Comparison of ENCODE assay signal across 14 mouse cellular contexts in the genomic region with DNA sequence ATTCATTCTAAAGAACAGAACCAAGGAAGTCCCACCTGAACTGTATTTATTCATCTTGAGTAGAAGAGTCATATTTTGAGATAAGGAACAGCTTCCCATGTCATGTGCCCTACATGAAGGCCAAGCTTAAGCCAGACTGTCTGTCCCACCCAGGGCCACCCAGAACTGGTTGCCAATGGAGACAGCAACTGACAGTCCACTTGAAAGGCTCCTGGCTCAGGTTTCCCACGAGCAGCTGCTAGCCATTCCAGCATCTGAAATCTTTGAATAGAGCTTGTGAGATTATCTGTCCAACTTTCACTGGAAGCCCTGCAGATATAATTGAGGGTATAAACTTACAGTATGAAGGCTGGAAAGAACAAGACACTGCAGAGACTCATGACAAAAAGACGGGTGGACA.
A peak's percentile ranks its signal among the peaks of the same experiment; 100 is the strongest.
DNase-seq lines count a peak whose midpoint lies in the region; ATAC-seq and TF ChIP-seq lines count a peak whose summit lies in the region.
"Had no signal": no experiment of that assay in that cellular context is flagged by ENCODE, and none has a peak within 500 bp of the region (broad histone marks: within the 10 kb centered on the region; RNA-seq: fewer than 3 reads in every experiment).

No protein-coding gene starts in this region.

- no peaks in the 10 kb centered on the region for H3K9me3 ChIP-seq in forebrain, postnatal 0 days (ENCODE audit: low read length)
- H3K9me3 ChIP-seq in forebrain, embryonic 16.5 days (ENCODE audit: control insufficient read depth, low read length), result no peaks in the 10 kb centered on the region
- no peaks in the 10 kb centered on the region for H3K9me3 ChIP-seq in midbrain, embryonic 10.5 days (replicated peaks)
- H3K9me3 ChIP-seq in midbrain, embryonic 15.5 days, result no peaks in the 10 kb centered on the region
- H3K9me3 ChIP-seq in hindbrain, postnatal 0 days (ENCODE audit: low read length), result no peaks in the 10 kb centered on the region
- H3K9me3 ChIP-seq: heart, embryonic 15.5 days; liver, embryonic 13.5 days; stomach, embryonic 15.5 days had no signal

- DNase-seq in forebrain, postnatal 0 days, result no peak
- peak; percentile 32 for DNase-seq in midbrain, embryonic 10.5 days (ENCODE audit: low spot score)
- peak; percentile 58 for DNase-seq in hindbrain, postnatal 0 days (ENCODE audit: low spot score)
- no peak for DNase-seq in spleen, adult 12 weeks (ENCODE audit: low spot score)
- DNase-seq in layer of hippocampus, adult 2 months (ENCODE audit: low spot score in 2 of 2), result no peak
- DNase-seq: gastrocnemius, postnatal 36 days; kidney, postnatal 14 days; liver, embryonic 13.5 days; thymus, postnatal 36 days had no signal

- no peak overlapping the region for H3K9ac ChIP-seq in forebrain, postnatal 0 days
- H3K9ac ChIP-seq in forebrain, embryonic 16.5 days (replicated peaks; ENCODE audit: low read depth, low read length), result no peak overlapping the region
- H3K9ac ChIP-seq in midbrain, embryonic 15.5 days, result no peak overlapping the region
- no peak overlapping the region for H3K9ac ChIP-seq in hindbrain, postnatal 0 days (replicated peaks; ENCODE audit: low read length)
- H3K9ac ChIP-seq: heart, embryonic 15.5 days; liver, embryonic 13.5 days; stomach, embryonic 15.5 days had no signal

- TF ChIP-seq CTCF in forebrain, postnatal 0 days (IDR thresholded peaks at IDR 0.05; ENCODE audit: low read depth), result no peak
- TF ChIP-seq CTCF in hindbrain, postnatal 0 days (IDR thresholded peaks at IDR 0.05; ENCODE audit: low read depth), result no peak
- no peak for TF ChIP-seq CTCF in layer of hippocampus, adult 2 months (conservative IDR thresholded peaks at IDR 0.05)

- H3K27me3 ChIP-seq in forebrain, postnatal 0 days (ENCODE audit: insufficient read depth, low read length), result no peaks in the 10 kb centered on the region
- H3K27me3 ChIP-seq in forebrain, embryonic 16.5 days (replicated peaks; ENCODE audit: control insufficient read depth, insufficient read depth, low read length), result no peaks in the 10 kb centered on the region
- H3K27me3 ChIP-seq in midbrain, embryonic 10.5 days (ENCODE audit: low read depth, poor library complexity, severe bottlenecking), result no peaks in the 10 kb centered on the region
- no peaks in the 10 kb centered on the region for H3K27me3 ChIP-seq in midbrain, embryonic 15.5 days (replicated peaks)
- H3K27me3 ChIP-seq in hindbrain, postnatal 0 days (ENCODE audit: insufficient read depth, low read length), result no peaks in the 10 kb centered on the region
- H3K27me3 ChIP-seq: heart, embryonic 15.5 days; liver, embryonic 13.5 days; stomach, embryonic 15.5 days had no signal

- H3K4me3 ChIP-seq in forebrain, postnatal 0 days (ENCODE audit: low read depth, low read length), result no peak overlapping the region
- no peak overlapping the region for H3K4me3 ChIP-seq in forebrain, embryonic 16.5 days (replicated peaks; ENCODE audit: low read length)
- no peak overlapping the region for H3K4me3 ChIP-seq in midbrain, embryonic 10.5 days
- no peak overlapping the region for H3K4me3 ChIP-seq in midbrain, embryonic 15.5 days
- H3K4me3 ChIP-seq in hindbrain, postnatal 0 days (ENCODE audit: low read length), result no peak overlapping the region
- no peak overlapping the region for H3K4me3 ChIP-seq in layer of hippocampus, adult 2 months
- H3K4me3 ChIP-seq: heart, embryonic 15.5 days; liver, embryonic 13.5 days; stomach, embryonic 15.5 days had no signal

- H3K36me3 ChIP-seq in forebrain, postnatal 0 days (ENCODE audit: insufficient read depth), result no peaks in the 10 kb centered on the region
- no peaks in the 10 kb centered on the region for H3K36me3 ChIP-seq in forebrain, embryonic 16.5 days (ENCODE audit: control insufficient read depth, insufficient read depth)
- no peaks in the 10 kb centered on the region for H3K36me3 ChIP-seq in midbrain, embryonic 10.5 days
- no peaks in the 10 kb centered on the region for H3K36me3 ChIP-seq in midbrain, embryonic 15.5 days (replicated peaks)
- no peaks in the 10 kb centered on the region for H3K36me3 ChIP-seq in hindbrain, postnatal 0 days (ENCODE audit: insufficient read depth, low read length)
- H3K36me3 ChIP-seq: heart, embryonic 15.5 days; liver, embryonic 13.5 days; stomach, embryonic 15.5 days had no signal

- H3K4me2 ChIP-seq in forebrain, postnatal 0 days (ENCODE audit: low read depth), result no peak overlapping the region
- H3K4me2 ChIP-seq in forebrain, embryonic 16.5 days (ENCODE audit: low read length), result no peak overlapping the region
- H3K4me2 ChIP-seq in midbrain, embryonic 15.5 days, result no peak overlapping the region
- H3K4me2 ChIP-seq in hindbrain, postnatal 0 days (ENCODE audit: low read depth, low read length), result no peak overlapping the region
- H3K4me2 ChIP-seq: heart, embryonic 15.5 days; liver, embryonic 13.5 days; stomach, embryonic 15.5 days had no signal

- H3K27ac ChIP-seq in forebrain, postnatal 0 days (ENCODE audit: low read depth, low read length), result no peak overlapping the region
- no peak overlapping the region for H3K27ac ChIP-seq in forebrain, embryonic 16.5 days (ENCODE audit: low read length)
- no peak overlapping the region for H3K27ac ChIP-seq in midbrain, embryonic 10.5 days (replicated peaks)
- H3K27ac ChIP-seq in midbrain, embryonic 15.5 days, result no peak overlapping the region
- no peak overlapping the region for H3K27ac ChIP-seq in hindbrain, postnatal 0 days
- no peak overlapping the region for H3K27ac ChIP-seq in layer of hippocampus, adult 2 months
- H3K27ac ChIP-seq: heart, embryonic 15.5 days; liver, embryonic 13.5 days; stomach, embryonic 15.5 days had no signal

- 23% methylated on average over 2 of the region's 2 CpGs for WGBS in forebrain, postnatal 0 days
- 29% methylated on average over 2 of the region's 2 CpGs for WGBS in forebrain, embryonic 16.5 days
- WGBS in midbrain, embryonic 10.5 days, result 46% methylated on average over 2 of the region's 2 CpGs
- 30% methylated on average over 2 of the region's 2 CpGs for WGBS in midbrain, embryonic 15.5 days
- 25% methylated on average over 2 of the region's 2 CpGs for WGBS in hindbrain, postnatal 0 days

- peak; percentile 40; the same call in 1 of the 2 replicates for ATAC-seq in forebrain, postnatal 0 days
- ATAC-seq in forebrain, embryonic 16.5 days, result no peak
- no peak for ATAC-seq in midbrain, embryonic 15.5 days (replicated peaks)
- peak; percentile 87 for ATAC-seq in hindbrain, postnatal 0 days
- ATAC-seq: CD4-positive, CD25-positive, alpha-beta regulatory T cell, adult 4 months had no signal

- no peaks in the 10 kb centered on the region for H3K4me1 ChIP-seq in forebrain, postnatal 0 days (ENCODE audit: insufficient read depth)
- H3K4me1 ChIP-seq in forebrain, embryonic 16.5 days (replicated peaks; ENCODE audit: control insufficient read depth, insufficient read depth, low read length), result 0 out of 2 replicates have a peak, but pooled peaks cover 3% of the 10 kb centered on the region
- H3K4me1 ChIP-seq in midbrain, embryonic 10.5 days, result peaks cover 6% of the 10 kb centered on the region; the same call in 1 of the 2 replicates
- no peaks in the 10 kb centered on the region for H3K4me1 ChIP-seq in midbrain, embryonic 15.5 days
- no peaks in the 10 kb centered on the region for H3K4me1 ChIP-seq in hindbrain, postnatal 0 days (ENCODE audit: insufficient read depth, low read length)
- H3K4me1 ChIP-seq: heart, embryonic 15.5 days; liver, embryonic 13.5 days; stomach, embryonic 15.5 days had no signal

Comparison
In these comparisons a context has a peak if more than half of its experiments do, and no peak if none do; other contexts are left out.
1. ATAC-seq: peak in forebrain, postnatal 0 days (single experiment) and hindbrain, postnatal 0 days (single experiment); none in forebrain, embryonic 16.5 days (single experiment) and midbrain, embryonic 15.5 days (single experiment).
2. DNase-seq: peak in midbrain, embryonic 10.5 days (single experiment) and hindbrain, postnatal 0 days (single experiment); none in forebrain, postnatal 0 days (single experiment), spleen, adult 12 weeks (single experiment) and layer of hippocampus, adult 2 months (0 of 2).